In the genomic region with DNA sequence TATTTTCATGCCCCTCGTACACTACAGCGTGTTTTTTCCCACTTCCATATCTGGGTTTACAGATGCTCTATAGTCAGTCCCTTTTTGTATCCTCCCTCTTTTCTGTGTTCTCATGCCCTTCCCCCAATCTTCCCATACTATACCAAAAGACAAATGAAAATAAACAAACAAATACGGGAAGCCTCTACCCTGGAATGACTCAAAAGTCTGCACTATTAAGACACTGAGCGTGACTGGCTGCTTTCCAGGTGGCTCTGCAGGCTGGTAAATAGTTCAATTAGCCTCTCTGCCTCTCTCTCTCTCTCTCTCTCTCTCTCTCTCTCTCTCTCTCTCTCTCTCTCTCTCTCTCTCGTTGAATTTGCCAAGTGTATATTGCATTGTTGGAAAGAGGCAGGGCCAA, we compare ENCODE assay signal across 13 mouse cellular contexts.
DNase-seq lines count a peak whose midpoint lies in the region; ATAC-seq lines count a peak whose summit lies in the region.
"Had no signal": no experiment of that assay in that cellular context is flagged by ENCODE, and none has a peak within 500 bp of the region (broad histone marks: within the 10 kb centered on the region; RNA-seq: fewer than 3 reads in every experiment).

No protein-coding gene starts in this region.

- H3K4me1 ChIP-seq in forebrain, embryonic 10.5 days, result peaks cover 21% of the 10 kb centered on the region
- H3K4me1 ChIP-seq in forebrain, embryonic 11.5 days (replicated peaks; ENCODE audit: control insufficient read depth, insufficient read depth, low read length), result peaks cover 5% of the 10 kb centered on the region; the same call in 1 of the 2 replicates
- no peaks in the 10 kb centered on the region for H3K4me1 ChIP-seq in liver, embryonic 12.5 days
- H3K4me1 ChIP-seq: liver, embryonic 15.5 days had no signal

- H3K4me2 ChIP-seq in forebrain, embryonic 11.5 days (ENCODE audit: low read depth, low read length, severe bottlenecking), result no peak overlapping the region
- H3K4me2 ChIP-seq in liver, embryonic 12.5 days, result no peak overlapping the region
- H3K4me2 ChIP-seq: limb, embryonic 12.5 days; liver, embryonic 15.5 days had no signal

- intact Hi-C loops in left cerebral cortex, postnatal 4 days (cut with DNase I), result loop anchor here (5.0 kb wide), 1 partner anchor 334 kb away; no protein-coding TSS in a partner anchor

- DNase-seq in forebrain, embryonic 10.5 days (ENCODE audit: extremely low spot score, low spot score), result no peak
- no peak for DNase-seq in forebrain, embryonic 11.5 days (ENCODE audit: low spot score)
- DNase-seq in left cerebral cortex, postnatal 4 days, result peak; percentile 83
- DNase-seq in left cerebral cortex, adult 18-20 months (ENCODE audit: low spot score in 2 of 2), result no peak
- peak; percentile 26 for DNase-seq in right cerebral cortex, postnatal 14 days
- DNase-seq in right cerebral cortex, adult 2 months (ENCODE audit: low spot score in 2 of 2), result no peak
- DNase-seq: adrenal gland, adult 2 months; kidney, adult 18-20 months; kidney, postnatal 14 days; thymus, postnatal 4 days had no signal

- H3K9ac ChIP-seq in forebrain, embryonic 11.5 days (ENCODE audit: low read length), result no peak overlapping the region
- no peak overlapping the region for H3K9ac ChIP-seq in liver, embryonic 12.5 days
- H3K9ac ChIP-seq: limb, embryonic 12.5 days; liver, embryonic 15.5 days had no signal

- no peaks in the 10 kb centered on the region for H3K9me3 ChIP-seq in forebrain, embryonic 10.5 days
- H3K9me3 ChIP-seq in forebrain, embryonic 11.5 days (ENCODE audit: control insufficient read depth, low read length), result no peaks in the 10 kb centered on the region
- H3K9me3 ChIP-seq in liver, embryonic 12.5 days (replicated peaks), result no peaks in the 10 kb centered on the region
- H3K9me3 ChIP-seq: limb, embryonic 12.5 days; liver, embryonic 15.5 days had no signal

- 0 out of 2 replicates have a peak overlapping the region, but pooled peaks have one; percentile 44 for H3K27ac ChIP-seq in forebrain, embryonic 10.5 days
- H3K27ac ChIP-seq in forebrain, embryonic 11.5 days (ENCODE audit: low read depth, low read length), result no peak overlapping the region
- no peak overlapping the region for H3K27ac ChIP-seq in liver, embryonic 12.5 days
- H3K27ac ChIP-seq: limb, embryonic 12.5 days; liver, embryonic 15.5 days had no signal

- no peak overlapping the region for H3K4me3 ChIP-seq in forebrain, embryonic 10.5 days
- no peak overlapping the region for H3K4me3 ChIP-seq in forebrain, embryonic 11.5 days (ENCODE audit: low read depth, low read length)
- H3K4me3 ChIP-seq in liver, embryonic 12.5 days, result no peak overlapping the region
- H3K4me3 ChIP-seq: limb, embryonic 12.5 days; liver, embryonic 15.5 days had no signal

- peaks cover 18% of the 10 kb centered on the region; the same call in 1 of the 2 replicates for H3K27me3 ChIP-seq in forebrain, embryonic 10.5 days (ENCODE audit: poor library complexity, severe bottlenecking)
- H3K27me3 ChIP-seq in forebrain, embryonic 11.5 days (ENCODE audit: control insufficient read depth, insufficient read depth, low read length), result no peaks in the 10 kb centered on the region; the same call in 1 of the 2 replicates
- H3K27me3 ChIP-seq in liver, embryonic 12.5 days (replicated peaks), result no peaks in the 10 kb centered on the region
- H3K27me3 ChIP-seq: limb, embryonic 12.5 days; liver, embryonic 15.5 days had no signal

- WGBS in forebrain, embryonic 10.5 days, result 84% methylated on average over 5 of the region's 5 CpGs
- 77% methylated on average over 5 of the region's 5 CpGs for WGBS in forebrain, embryonic 11.5 days
- 64% methylated on average over 5 of the region's 5 CpGs for WGBS in liver, embryonic 12.5 days (ENCODE audit: insufficient replicate concordance)

- no peak for ATAC-seq in forebrain, embryonic 11.5 days (replicated peaks; ENCODE audit: low FRiP score)
- no peak for ATAC-seq in liver, embryonic 12.5 days

- no peaks in the 10 kb centered on the region for H3K36me3 ChIP-seq in forebrain, embryonic 10.5 days (replicated peaks)
- no peaks in the 10 kb centered on the region for H3K36me3 ChIP-seq in forebrain, embryonic 11.5 days (ENCODE audit: control insufficient read depth, insufficient read depth, low read length)
- no peaks in the 10 kb centered on the region for H3K36me3 ChIP-seq in liver, embryonic 12.5 days
- H3K36me3 ChIP-seq: limb, embryonic 12.5 days; liver, embryonic 15.5 days had no signal

Comparison
In these comparisons a context has a peak if more than half of its experiments do, and no peak if none do; other contexts are left out.
1. DNase-seq: peak in left cerebral cortex, postnatal 4 days (single experiment) and right cerebral cortex, postnatal 14 days (single experiment); none in forebrain, embryonic 10.5 days (single experiment), forebrain, embryonic 11.5 days (single experiment), left cerebral cortex, adult 18-20 months (0 of 2) and right cerebral cortex, adult 2 months (0 of 2).